Mouse (Mus musculus): ENCODE results near the gene S1pr3.

DNA sequence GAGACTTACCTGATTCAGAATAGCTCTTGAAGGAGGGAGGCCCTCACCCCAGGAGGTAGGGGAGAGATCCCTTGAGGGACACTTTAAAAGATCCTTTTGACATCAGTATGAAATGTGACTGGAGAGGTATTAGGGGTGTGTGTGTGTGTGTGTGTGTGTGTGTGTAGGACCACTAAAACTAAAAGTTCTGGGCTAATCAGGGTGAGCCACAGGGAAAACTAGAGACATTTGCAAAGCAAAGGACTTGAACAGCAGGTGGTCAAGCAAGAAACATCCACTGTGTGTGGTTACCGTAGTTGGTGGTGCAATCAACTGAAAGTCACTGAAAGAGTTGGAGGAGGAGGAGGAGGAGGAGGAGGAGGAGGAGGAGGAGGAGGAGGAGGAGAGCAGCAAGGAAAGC, 16.2 kb upstream of the S1pr3 start:
- TF ChIP-seq FLI1 (IDR thresholded peaks at IDR 0.05; ENCODE audit: low read length) (no peak), GATA1 (IDR thresholded peaks at IDR 0.05; ENCODE audit: borderline replicate concordance, low read length) (no peak)
